Mouse (Mus musculus) CD4-positive, CD25-positive, alpha-beta regulatory T cell, adult 9 weeks (primary cell): Measurements from ENCODE around the gene Znhit6. TPM values are rescaled to one million over a fixed set of nuclear protein-coding genes. Genes with fewer than 3 reads are reported as not detected.

Experiments
- polyA plus RNA-seq: library from polyadenylated mRNA; unstranded; fragments of 100-300 nt; shearing (Covaris generic); gene quantifications from one replicate; pipeline ENCODE4 v1.2.1, GENCODE M21; 2017

The Znhit6 gene
- 42.0 TPM for polyA plus RNA-seq

DNA sequence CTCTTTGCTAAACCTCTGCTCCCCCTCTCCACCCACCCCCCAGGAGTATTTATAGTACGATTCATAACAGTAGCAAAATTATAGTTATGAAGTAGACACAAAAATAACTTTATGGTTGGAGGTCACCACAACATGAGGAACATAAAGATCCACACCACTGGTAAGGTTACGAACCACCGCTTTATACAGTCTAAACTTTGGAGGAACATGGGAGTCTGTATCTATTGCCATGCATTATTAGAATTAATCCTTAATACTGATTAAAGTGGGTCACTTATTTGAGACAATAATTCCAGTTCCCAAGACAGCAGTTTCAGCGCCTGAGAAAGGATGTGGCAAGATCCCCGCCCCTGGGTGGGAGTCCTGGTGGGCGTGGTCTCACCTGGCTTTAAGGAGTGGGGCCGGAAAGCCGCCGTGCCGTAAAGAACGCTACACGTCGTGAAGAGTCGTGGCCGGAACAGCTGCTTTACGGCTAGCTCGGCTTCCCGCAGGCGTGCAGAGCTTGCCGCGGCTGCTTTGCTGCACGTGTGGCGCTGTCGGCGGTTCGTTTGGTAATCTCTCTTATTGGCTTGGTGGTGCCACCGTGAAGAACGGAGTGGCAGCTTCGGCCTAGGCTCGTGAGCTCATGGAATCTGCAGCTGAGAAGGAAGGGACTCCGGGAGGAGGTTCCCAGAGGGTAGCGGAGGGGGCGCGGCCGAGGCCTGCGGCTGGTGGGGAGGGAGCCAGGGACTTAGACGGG lies at the start of gene Znhit6:
TSS of gene Znhit6 (plus strand) at position 463 of the 739 bp plus-strand sequence.

GRCm38 (mm10) chr3:145649852-145650202 lies 73.8 kb downstream of the Znhit6 start, which contains the start of gene Ccn1:
Ccn1 (minus strand) TSS chr3:145649981.

Other genes with a start within 250 kb of the Znhit6 start
- not detected for gene Ccn1, start 73.8 kb downstream of the Znhit6 start, polyA plus RNA-seq
- not detected for gene Ddah1, start 182.5 kb downstream of the Znhit6 start, polyA plus RNA-seq